Mouse (Mus musculus): ENCODE measurements around the gene Mgarp. TPM values are rescaled to one million over a fixed set of nuclear protein-coding genes. Genes with fewer than 3 reads are reported as not detected.
"Not testable (repeated sequence)": the region's sequence is repeated elsewhere in the genome, so short reads cannot be mapped to it uniquely, and the experiment has no call there.

Gene Mgarp
- 0.23 TPM for polyA plus RNA-seq (2012; fragmentation: generic; extraction: Trizol)
- long read RNA-seq, experiment 1, transcript Mgarp-201 (4 exons, 1,232 nt) = major isoform, 9 of 10 reads
- long read RNA-seq, experiment 1, partial matches to known transcripts = 1 of 10 reads
- long read RNA-seq, experiment 1, other reads (novel, unspliced or antisense) = 0 of 10 reads
- long read RNA-seq, experiment 2, partial matches to known transcripts = 0 of 4 reads
- long read RNA-seq, experiment 2, other reads (novel, unspliced or antisense) = 0 of 4 reads

DNA sequence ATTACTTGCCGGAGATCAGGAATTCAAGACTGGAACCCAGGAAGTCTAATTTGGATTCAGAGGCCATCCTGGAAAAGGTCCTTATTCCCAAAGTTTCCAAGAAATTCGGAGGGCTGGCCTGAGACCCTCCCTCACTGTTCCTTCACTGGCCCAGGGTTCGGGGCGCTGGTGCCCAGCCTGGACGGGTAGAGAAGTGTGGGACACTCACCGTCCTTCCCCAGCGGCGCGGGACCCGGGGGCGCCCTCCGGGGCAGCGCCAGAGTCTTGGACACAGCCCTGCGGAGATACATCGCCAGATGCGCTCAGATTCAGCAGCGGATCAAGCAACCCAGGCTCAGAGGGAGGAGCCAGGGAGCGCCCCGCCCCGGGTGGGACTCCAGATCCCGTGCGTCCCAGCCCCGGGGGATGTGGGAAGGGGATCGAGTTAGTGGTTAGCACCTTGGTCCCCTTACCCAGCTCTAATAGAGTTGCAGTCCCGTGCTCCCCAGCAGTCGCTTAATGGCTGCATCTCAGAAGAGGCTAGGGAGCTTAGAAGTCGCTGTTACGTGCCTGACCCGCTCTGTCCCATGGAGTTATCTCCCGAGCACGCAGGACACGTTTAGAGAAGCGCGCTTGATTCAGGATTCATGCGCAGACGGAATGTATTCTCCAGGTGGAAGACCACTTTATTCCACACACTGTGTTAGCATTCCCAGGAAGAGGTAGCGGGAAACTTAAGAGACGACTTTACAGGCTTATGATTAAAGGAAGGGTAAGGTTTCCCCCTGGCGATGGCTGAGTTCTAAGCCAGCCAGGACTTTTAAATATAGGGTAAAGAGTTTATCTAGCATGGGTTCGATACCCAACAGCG lies at the start of gene Mgarp:
Gene Mgarp, minus strand, starts transcription at position 520 of the 850 bp plus-strand sequence.
- Histone ChIP-seq H3ac (ENCODE audit: control insufficient read depth, insufficient read length, low read depth) (no peak within 1 kb of the TSS), H3K27me3 (ENCODE audit: control insufficient read depth, insufficient read depth, insufficient read length) (no peaks in the 10 kb centered on the region), H3K4me3 (ENCODE audit: insufficient read depth, poor library complexity, severe bottlenecking) (no peak within 1 kb of the TSS), H3K36me3 (ENCODE audit: control insufficient read depth, insufficient read depth) (no peaks in the 10 kb centered on the region), H3K79me2 (ENCODE audit: control insufficient read depth, insufficient read depth) (no peaks in the 10 kb centered on the region), H3K79me3 (ENCODE audit: low read depth) (no peaks in the 10 kb centered on the region)
- TF ChIP-seq CTCF (IDR thresholded peaks at IDR 0.05; ENCODE audit: control insufficient read depth, insufficient read depth, insufficient read length) = no peak
- no peak for TF ChIP-seq MAX (IDR thresholded peaks at IDR 0.05)
- no peak for TF ChIP-seq MYOG (IDR thresholded peaks at IDR 0.05; ENCODE audit: control insufficient read depth, extremely low read depth, insufficient read length)
- TF ChIP-seq MYOD1 (IDR thresholded peaks at IDR 0.05; ENCODE audit: control insufficient read depth, insufficient read length, low read depth) = no peak
- no peak for TF ChIP-seq CEBPB (IDR thresholded peaks at IDR 0.05; ENCODE audit: low read depth)
- TF ChIP-seq USF1 (IDR thresholded peaks at IDR 0.05; ENCODE audit: low read depth) = no peak
- no peak for TF ChIP-seq FOSL1 (IDR thresholded peaks at IDR 0.05; ENCODE audit: insufficient read depth, low read length, poor library complexity, severe bottlenecking)

DNA sequence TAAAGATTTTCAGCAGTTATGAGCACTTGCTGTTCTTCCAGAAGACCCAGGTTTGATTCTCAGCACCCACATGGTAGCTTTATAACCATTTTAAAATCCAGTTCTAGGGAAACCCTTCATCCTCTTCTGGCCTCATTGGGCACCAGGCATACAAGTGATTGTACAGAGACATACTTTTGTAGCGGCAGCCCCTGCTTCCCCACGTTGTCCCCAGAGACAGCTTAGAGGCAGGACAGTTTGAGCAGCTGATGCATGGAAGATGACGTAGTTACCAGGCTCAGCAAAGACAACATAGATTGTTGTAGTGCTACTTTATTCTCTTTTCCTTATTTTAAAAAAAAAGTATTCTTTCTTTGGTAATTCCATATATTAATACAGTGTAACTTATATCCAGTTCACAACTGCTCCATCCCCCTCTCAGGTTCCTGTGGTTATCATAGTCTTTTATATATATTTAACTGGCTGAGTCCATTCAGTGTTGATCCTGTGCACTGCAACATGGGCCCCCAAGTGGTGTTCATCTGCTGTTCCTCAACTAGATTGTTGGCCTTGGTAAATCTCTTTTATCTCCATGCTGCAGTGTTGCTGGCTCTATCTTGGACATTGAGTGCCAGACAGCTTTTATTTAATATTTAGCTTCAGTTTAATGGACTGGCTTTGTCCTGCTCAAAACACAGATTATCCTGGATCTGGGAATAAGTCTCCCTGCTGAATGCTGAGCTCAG lies 38.5 kb upstream of the Mgarp start:
- no peak overlapping the region for H3K4me3 ChIP-seq (ENCODE audit: insufficient read depth, poor library complexity, severe bottlenecking)
- TF ChIP-seq CTCF (IDR thresholded peaks at IDR 0.05; ENCODE audit: control insufficient read depth, insufficient read depth, insufficient read length) = no peak
- no peak for TF ChIP-seq FOSL1 (IDR thresholded peaks at IDR 0.05; ENCODE audit: insufficient read depth, low read length, poor library complexity, severe bottlenecking)
- TF ChIP-seq MYOG (IDR thresholded peaks at IDR 0.05; ENCODE audit: control insufficient read depth, extremely low read depth, insufficient read length) = no peak
- no peak for TF ChIP-seq MAX (IDR thresholded peaks at IDR 0.05)
- TF ChIP-seq MYOD1 (IDR thresholded peaks at IDR 0.05; ENCODE audit: control insufficient read depth, insufficient read length, low read depth) = no peak
- no peak for TF ChIP-seq USF1 (IDR thresholded peaks at IDR 0.05; ENCODE audit: low read depth)
- TF ChIP-seq CEBPB (IDR thresholded peaks at IDR 0.05; ENCODE audit: low read depth) = no peak
- H3K36me3 ChIP-seq (ENCODE audit: control insufficient read depth, insufficient read depth) = peaks cover 46% of the 10 kb centered on the region
- H3K79me3 ChIP-seq (ENCODE audit: low read depth) = peaks cover 84% of the 10 kb centered on the region
- H3K27me3 ChIP-seq (ENCODE audit: control insufficient read depth, insufficient read depth, insufficient read length) = no peaks in the 10 kb centered on the region
- H3ac ChIP-seq (ENCODE audit: control insufficient read depth, insufficient read length, low read depth) = no peak overlapping the region
- peaks cover 100% of the 10 kb centered on the region for H3K79me2 ChIP-seq (ENCODE audit: control insufficient read depth, insufficient read depth)

DNA sequence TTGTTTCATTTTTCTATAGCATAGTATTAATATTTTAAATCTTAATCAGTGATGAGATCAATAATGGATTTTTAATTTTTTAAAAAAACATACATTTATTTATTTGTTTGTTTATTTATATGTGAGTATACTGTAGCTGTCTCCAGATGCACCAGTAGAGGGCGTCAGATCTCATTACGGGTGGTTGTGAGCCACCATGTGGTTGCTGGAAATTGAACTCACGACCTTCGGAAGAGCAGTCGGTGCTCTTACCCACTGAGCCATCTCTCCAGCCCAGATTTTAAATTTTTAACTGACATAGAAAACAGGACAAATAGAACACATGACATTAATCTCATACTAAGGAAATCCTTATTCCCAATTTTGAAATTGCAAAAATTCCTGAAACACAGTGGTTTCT lies 37.8 kb upstream of the Mgarp start:
- not testable (repeated sequence) for H3K27me3 ChIP-seq (ENCODE audit: control insufficient read depth, insufficient read depth, insufficient read length); H3K4me3 ChIP-seq (ENCODE audit: insufficient read depth, poor library complexity, severe bottlenecking); H3ac ChIP-seq (ENCODE audit: control insufficient read depth, insufficient read length, low read depth)
- Histone ChIP-seq H3K36me3 (ENCODE audit: control insufficient read depth, insufficient read depth) (peaks cover 46% of the 10 kb centered on the region), H3K79me2 (ENCODE audit: control insufficient read depth, insufficient read depth) (peaks cover 100% of the 10 kb centered on the region), H3K79me3 (ENCODE audit: low read depth) (peaks cover 88% of the 10 kb centered on the region)

DNA sequence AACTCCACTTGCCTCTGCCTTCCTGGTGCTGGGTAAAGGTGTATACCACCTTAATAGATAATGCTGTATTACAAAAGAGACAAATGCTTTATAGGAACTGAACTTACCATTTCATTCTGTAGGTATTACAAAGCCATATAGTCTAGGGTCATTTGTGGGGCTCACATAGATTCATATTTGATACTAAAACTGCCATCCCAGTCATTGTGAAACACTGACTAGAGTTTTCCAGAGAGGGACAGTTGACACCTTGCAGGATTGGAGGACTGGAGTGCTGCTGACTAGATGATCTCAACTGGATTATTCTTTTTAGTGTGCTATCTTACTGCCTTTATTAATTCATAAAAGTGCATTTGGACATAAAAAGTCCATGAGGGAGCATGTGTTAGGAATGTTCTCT lies 28.9 kb upstream of the Mgarp start:
- TF ChIP-seq FOSL1 (IDR thresholded peaks at IDR 0.05; ENCODE audit: insufficient read depth, low read length, poor library complexity, severe bottlenecking) (no peak), USF1 (IDR thresholded peaks at IDR 0.05; ENCODE audit: low read depth) (no peak), MYOD1 (IDR thresholded peaks at IDR 0.05; ENCODE audit: control insufficient read depth, insufficient read length, low read depth) (no peak), MYOG (IDR thresholded peaks at IDR 0.05; ENCODE audit: control insufficient read depth, extremely low read depth, insufficient read length) (no peak), CTCF (IDR thresholded peaks at IDR 0.05; ENCODE audit: control insufficient read depth, insufficient read depth, insufficient read length) (no peak), MAX (IDR thresholded peaks at IDR 0.05) (no peak), CEBPB (IDR thresholded peaks at IDR 0.05; ENCODE audit: low read depth) (no peak)
- no peak overlapping the region for H3ac ChIP-seq (ENCODE audit: control insufficient read depth, insufficient read length, low read depth)
- no peak overlapping the region for H3K4me3 ChIP-seq (ENCODE audit: insufficient read depth, poor library complexity, severe bottlenecking)
- peaks cover 100% of the 10 kb centered on the region for H3K79me2 ChIP-seq (ENCODE audit: control insufficient read depth, insufficient read depth)
- no peaks in the 10 kb centered on the region for H3K27me3 ChIP-seq (ENCODE audit: control insufficient read depth, insufficient read depth, insufficient read length)
- H3K36me3 ChIP-seq (ENCODE audit: control insufficient read depth, insufficient read depth) = peaks cover 28% of the 10 kb centered on the region
- peaks cover 95% of the 10 kb centered on the region for H3K79me3 ChIP-seq (ENCODE audit: low read depth)

DNA sequence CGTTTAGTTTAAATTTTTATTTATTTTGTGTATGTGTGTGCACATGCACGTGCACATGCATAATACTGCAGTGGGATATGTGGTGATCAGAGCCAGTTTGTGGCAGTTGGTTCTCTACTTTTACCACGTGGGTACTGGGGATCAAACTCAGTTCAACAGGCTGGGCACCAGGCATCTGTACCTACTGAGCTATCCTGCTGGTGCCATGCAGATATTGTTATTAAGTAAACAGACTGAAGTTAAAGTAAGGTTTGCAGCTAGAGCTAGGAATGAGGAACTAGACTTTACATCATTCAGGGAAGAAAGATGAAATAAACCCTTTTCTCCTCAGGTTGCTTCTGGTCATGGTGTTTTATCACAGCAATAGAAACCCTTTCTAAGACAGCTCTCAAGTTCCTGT lies 25.4 kb upstream of the Mgarp start:
- H3K36me3 ChIP-seq (ENCODE audit: control insufficient read depth, insufficient read depth) = peaks cover 51% of the 10 kb centered on the region
- no peak for TF ChIP-seq CTCF (IDR thresholded peaks at IDR 0.05; ENCODE audit: control insufficient read depth, insufficient read depth, insufficient read length)
- TF ChIP-seq MYOD1 (IDR thresholded peaks at IDR 0.05; ENCODE audit: control insufficient read depth, insufficient read length, low read depth) = no peak
- no peak for TF ChIP-seq FOSL1 (IDR thresholded peaks at IDR 0.05; ENCODE audit: insufficient read depth, low read length, poor library complexity, severe bottlenecking)
- TF ChIP-seq MAX (IDR thresholded peaks at IDR 0.05) = no peak
- TF ChIP-seq CEBPB (IDR thresholded peaks at IDR 0.05; ENCODE audit: low read depth) = no peak
- TF ChIP-seq MYOG (IDR thresholded peaks at IDR 0.05; ENCODE audit: control insufficient read depth, extremely low read depth, insufficient read length) = no peak
- peaks cover 100% of the 10 kb centered on the region for H3K79me2 ChIP-seq (ENCODE audit: control insufficient read depth, insufficient read depth)
- H3K79me3 ChIP-seq (ENCODE audit: low read depth) = peaks cover 96% of the 10 kb centered on the region
- no peaks in the 10 kb centered on the region for H3K27me3 ChIP-seq (ENCODE audit: control insufficient read depth, insufficient read depth, insufficient read length)
- H3K4me3 ChIP-seq (ENCODE audit: insufficient read depth, poor library complexity, severe bottlenecking) = no peak overlapping the region
- H3ac ChIP-seq (ENCODE audit: control insufficient read depth, insufficient read length, low read depth) = no peak overlapping the region
